Mouse (Mus musculus): ENCODE measurements at regions not wholly inside any gene's neighbourhood (a gene's known extent, or its start where the extent isn't known, plus 50 kb on each side); places are given as distances from the start of the nearest gene placed in this dataset.

- in situ Hi-C loops (cut with MboI, MseI): no loop called here
Observed at GRCm38 (mm10) chr14:61880514-61881259, 273.4 kb downstream of the Kcnrg start.

- in situ Hi-C loops (cut with MboI, MseI): no loop called here
Observed at GRCm38 (mm10) chr14:61885241-61886015, 278.2 kb downstream of the Kcnrg start.

- in situ Hi-C loops (cut with MboI, MseI): no loop called here
Observed at GRCm38 (mm10) chr14:61889626-61890025, 282.4 kb downstream of the Kcnrg start.

GRCm38 (mm10) chr14:61893786-61894185 lies 286.5 kb downstream of the Kcnrg start:
- in situ Hi-C loops (cut with MboI, MseI): no loop called here

- in situ Hi-C loops (cut with MboI, MseI): no loop called here
Observed at GRCm38 (mm10) chr14:61896879-61897278, 289.6 kb downstream of the Kcnrg start.

- in situ Hi-C loops (cut with MboI, MseI): no loop called here
Observed at GRCm38 (mm10) chr14:61898664-61899063, 291.4 kb downstream of the Kcnrg start.

- in situ Hi-C loops (cut with MboI, MseI): no loop called here
Observed at GRCm38 (mm10) chr14:61904426-61905124, 297.3 kb downstream of the Kcnrg start.

- in situ Hi-C loops (cut with MboI, MseI): no loop called here
Observed at GRCm38 (mm10) chr14:61918113-61918512, 310.9 kb downstream of the Kcnrg start.

- in situ Hi-C loops (cut with MboI, MseI): no loop called here
Observed at GRCm38 (mm10) chr14:61931811-61932210, 324.6 kb downstream of the Kcnrg start.

GRCm38 (mm10) chr14:61941682-61942081 lies 334.4 kb downstream of the Kcnrg start:
- in situ Hi-C loops (cut with MboI, MseI): no loop called here

- in situ Hi-C loops (cut with MboI, MseI): no loop called here
Observed at GRCm38 (mm10) chr14:61945659-61946058, 338.4 kb downstream of the Kcnrg start.

- in situ Hi-C loops (cut with MboI, MseI): no loop called here
Observed at GRCm38 (mm10) chr14:61949446-61949845, 342.2 kb downstream of the Kcnrg start.

GRCm38 (mm10) chr14:61950004-61950403 lies 342.4 kb upstream of the Rnaseh2b start:
- in situ Hi-C loops (cut with MboI, MseI): no loop called here

GRCm38 (mm10) chr14:61953029-61953428 lies 339.4 kb upstream of the Rnaseh2b start:
- in situ Hi-C loops (cut with MboI, MseI): no loop called here

GRCm38 (mm10) chr14:61955416-61955815 lies 337.0 kb upstream of the Rnaseh2b start:
- in situ Hi-C loops (cut with MboI, MseI): no loop called here

GRCm38 (mm10) chr14:61960243-61960957 lies 332.0 kb upstream of the Rnaseh2b start:
- in situ Hi-C loops (cut with MboI, MseI): no loop called here

- in situ Hi-C loops (cut with MboI, MseI): no loop called here
Observed at GRCm38 (mm10) chr14:61968467-61968866, 323.9 kb upstream of the Rnaseh2b start.

- in situ Hi-C loops (cut with MboI, MseI): no loop called here
Observed at GRCm38 (mm10) chr14:61968957-61969535, 323.3 kb upstream of the Rnaseh2b start.

- in situ Hi-C loops (cut with MboI, MseI): no loop called here
Observed at GRCm38 (mm10) chr14:61970591-61970990, 321.8 kb upstream of the Rnaseh2b start.

- in situ Hi-C loops (cut with MboI, MseI): no loop called here
Observed at GRCm38 (mm10) chr14:61971100-61972088, 321.0 kb upstream of the Rnaseh2b start.
